Mouse (Mus musculus): ENCODE measurements around the gene Hjurp. TPM values are rescaled to one million over a fixed set of nuclear protein-coding genes. Genes with fewer than 3 reads are reported as not detected.

Gene Hjurp
- polyA plus RNA-seq, 1 experiment = 217 TPM

DNA sequence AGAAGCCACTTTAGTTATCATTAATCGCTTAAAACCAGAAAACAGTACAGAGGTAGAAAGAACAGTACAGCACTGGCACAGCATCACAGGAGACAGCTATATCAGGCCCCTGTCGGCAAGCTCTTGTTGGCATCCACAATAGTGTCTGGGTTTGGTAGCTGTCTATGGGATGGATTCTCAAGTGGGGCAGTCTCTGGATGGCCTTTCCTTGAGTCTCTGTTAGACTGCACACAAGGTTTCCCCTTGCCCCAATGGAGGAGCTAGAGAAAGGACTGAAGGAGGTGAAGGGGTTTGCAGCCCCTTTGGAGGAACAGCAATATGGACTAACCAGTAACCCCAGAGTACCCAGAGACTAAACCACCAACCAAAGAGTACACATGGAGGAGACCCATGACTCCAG, 14.6 kb upstream of the Hjurp start:
- Histone ChIP-seq H3K27ac (ENCODE audit: insufficient read depth, low read length) (no peak overlapping the region), H3K4me3 (ENCODE audit: low read depth, low read length) (no peak overlapping the region), H3K9ac (ENCODE audit: low read depth, poor library complexity, severe bottlenecking) (no peak overlapping the region), H3K36me3 (ENCODE audit: control insufficient read depth, insufficient read depth, low read length, poor library complexity, severe bottlenecking) (no peaks in the 10 kb centered on the region), H3K4me1 (ENCODE audit: control insufficient read depth, insufficient read depth, low read length) (no peaks in the 10 kb centered on the region), H3K27me3 (ENCODE audit: control insufficient read depth, insufficient read depth, low read length, poor library complexity, severe bottlenecking) (no peaks in the 10 kb centered on the region), H3K9me3 (replicated peaks; ENCODE audit: control insufficient read depth, insufficient read depth, low read length, poor library complexity, severe bottlenecking) (no peaks in the 10 kb centered on the region)
- no peak for TF ChIP-seq POLR2A (IDR thresholded peaks at IDR 0.05; ENCODE audit: insufficient read depth, low read length)
- no peak for TF ChIP-seq EP300 (IDR thresholded peaks at IDR 0.05; ENCODE audit: insufficient read depth, low read depth, low read length)
- no peak for TF ChIP-seq CTCF (IDR thresholded peaks at IDR 0.05; ENCODE audit: low read depth, low read length)

DNA sequence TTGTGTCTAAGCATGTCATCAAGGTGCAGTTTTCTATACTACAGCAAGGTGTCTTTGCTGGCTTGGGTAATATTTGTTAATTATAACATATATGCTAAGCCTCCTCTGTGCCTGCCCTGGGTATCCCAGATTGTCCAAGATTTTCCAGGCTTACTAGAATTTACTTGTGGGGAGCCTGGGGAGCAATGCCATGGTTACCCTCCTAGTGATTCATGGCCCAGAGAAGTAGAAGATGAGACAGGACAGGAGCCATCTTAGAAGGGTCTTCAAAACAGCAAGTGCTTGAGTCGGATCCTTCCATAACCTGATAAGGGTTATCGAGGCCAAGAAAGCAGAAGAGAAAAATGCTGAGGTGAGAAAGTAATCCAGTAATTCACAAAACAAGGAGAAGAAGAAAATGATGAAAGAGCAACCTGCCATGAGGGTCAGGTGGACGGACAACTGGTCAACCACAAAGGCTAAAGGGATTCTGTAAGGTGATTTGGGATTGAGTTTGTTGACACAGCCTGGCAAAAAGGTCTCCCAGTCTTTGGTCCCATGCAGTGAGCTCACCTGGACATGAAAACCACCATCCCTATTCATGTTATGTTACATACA, 14.1 kb upstream of the Hjurp start:
- H3K9me3 ChIP-seq (replicated peaks; ENCODE audit: control insufficient read depth, insufficient read depth, low read length, poor library complexity, severe bottlenecking) = no peaks in the 10 kb centered on the region

DNA sequence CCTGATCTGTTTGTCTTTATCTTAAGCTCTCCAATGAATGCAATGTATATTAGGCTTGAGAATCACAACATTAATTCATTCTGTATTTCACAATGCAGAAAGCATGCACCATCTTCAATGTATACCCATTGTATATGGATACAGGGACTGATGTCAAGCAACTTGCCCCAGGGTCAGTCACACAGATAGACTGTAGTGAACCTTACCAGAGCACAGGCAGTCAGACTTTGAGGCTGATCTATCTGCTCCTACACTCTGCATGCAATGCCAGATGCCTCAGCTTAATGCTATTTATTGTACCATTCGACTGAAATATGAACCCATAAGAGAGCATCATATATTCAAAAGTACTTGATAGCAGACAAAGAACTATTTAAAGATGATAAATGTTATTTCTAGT, 13.1 kb upstream of the Hjurp start:
- H3K9me3 ChIP-seq (replicated peaks; ENCODE audit: control insufficient read depth, insufficient read depth, low read length, poor library complexity, severe bottlenecking) = no peaks in the 10 kb centered on the region
- H3K36me3 ChIP-seq (ENCODE audit: control insufficient read depth, insufficient read depth, low read length, poor library complexity, severe bottlenecking) = no peaks in the 10 kb centered on the region
- H3K27me3 ChIP-seq (ENCODE audit: control insufficient read depth, insufficient read depth, low read length, poor library complexity, severe bottlenecking) = no peaks in the 10 kb centered on the region
- H3K4me3 ChIP-seq (ENCODE audit: low read depth, low read length) = no peak overlapping the region
- no peak overlapping the region for H3K27ac ChIP-seq (ENCODE audit: insufficient read depth, low read length)
- no peaks in the 10 kb centered on the region for H3K4me1 ChIP-seq (ENCODE audit: control insufficient read depth, insufficient read depth, low read length)
- TF ChIP-seq POLR2A (IDR thresholded peaks at IDR 0.05; ENCODE audit: insufficient read depth, low read length) = no peak
- no peak for TF ChIP-seq CTCF (IDR thresholded peaks at IDR 0.05; ENCODE audit: low read depth, low read length)
- H3K9ac ChIP-seq (ENCODE audit: low read depth, poor library complexity, severe bottlenecking) = no peak overlapping the region

More for the DNA sequence above, 14.1 kb upstream of the Hjurp start:
- Histone ChIP-seq H3K4me1 (ENCODE audit: control insufficient read depth, insufficient read depth, low read length) (no peaks in the 10 kb centered on the region), H3K27me3 (ENCODE audit: control insufficient read depth, insufficient read depth, low read length, poor library complexity, severe bottlenecking) (no peaks in the 10 kb centered on the region), H3K9ac (ENCODE audit: low read depth, poor library complexity, severe bottlenecking) (no peak overlapping the region), H3K36me3 (ENCODE audit: control insufficient read depth, insufficient read depth, low read length, poor library complexity, severe bottlenecking) (no peaks in the 10 kb centered on the region), H3K27ac (ENCODE audit: insufficient read depth, low read length) (no peak overlapping the region), H3K4me3 (ENCODE audit: low read depth, low read length) (no peak overlapping the region)
- no peak for TF ChIP-seq POLR2A (IDR thresholded peaks at IDR 0.05; ENCODE audit: insufficient read depth, low read length)

DNA sequence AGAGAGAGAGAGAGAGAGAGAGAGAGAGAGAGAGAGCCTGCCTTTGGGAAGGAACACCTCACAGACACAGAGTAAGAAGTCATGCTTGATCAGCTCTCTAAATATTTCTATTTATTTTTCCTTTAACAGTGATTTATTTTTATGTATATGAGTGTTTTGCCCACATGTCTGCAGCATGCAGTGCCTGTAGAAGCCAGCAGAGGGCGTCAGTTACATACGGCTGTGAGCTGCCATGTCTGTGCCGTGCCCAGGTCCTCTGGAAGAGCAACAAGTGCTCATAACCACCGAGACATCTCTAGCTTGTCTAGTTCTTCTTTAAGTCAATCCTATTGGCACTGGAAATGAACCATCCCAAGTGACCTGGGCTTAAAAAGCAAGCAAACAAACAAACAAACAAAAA, 12.5 kb upstream of the Hjurp start:
- Histone ChIP-seq H3K4me1 (ENCODE audit: control insufficient read depth, insufficient read depth, low read length) (no peaks in the 10 kb centered on the region), H3K27ac (ENCODE audit: insufficient read depth, low read length) (no peak overlapping the region), H3K4me3 (ENCODE audit: low read depth, low read length) (no peak overlapping the region), H3K36me3 (ENCODE audit: control insufficient read depth, insufficient read depth, low read length, poor library complexity, severe bottlenecking) (no peaks in the 10 kb centered on the region), H3K9me3 (replicated peaks; ENCODE audit: control insufficient read depth, insufficient read depth, low read length, poor library complexity, severe bottlenecking) (no peaks in the 10 kb centered on the region), H3K27me3 (ENCODE audit: control insufficient read depth, insufficient read depth, low read length, poor library complexity, severe bottlenecking) (no peaks in the 10 kb centered on the region), H3K9ac (ENCODE audit: low read depth, poor library complexity, severe bottlenecking) (no peak overlapping the region)
- TF ChIP-seq POLR2A (IDR thresholded peaks at IDR 0.05; ENCODE audit: insufficient read depth, low read length) (no peak), CTCF (IDR thresholded peaks at IDR 0.05; ENCODE audit: low read depth, low read length) (no peak), EP300 (IDR thresholded peaks at IDR 0.05; ENCODE audit: insufficient read depth, low read depth, low read length) (no peak)

DNA sequence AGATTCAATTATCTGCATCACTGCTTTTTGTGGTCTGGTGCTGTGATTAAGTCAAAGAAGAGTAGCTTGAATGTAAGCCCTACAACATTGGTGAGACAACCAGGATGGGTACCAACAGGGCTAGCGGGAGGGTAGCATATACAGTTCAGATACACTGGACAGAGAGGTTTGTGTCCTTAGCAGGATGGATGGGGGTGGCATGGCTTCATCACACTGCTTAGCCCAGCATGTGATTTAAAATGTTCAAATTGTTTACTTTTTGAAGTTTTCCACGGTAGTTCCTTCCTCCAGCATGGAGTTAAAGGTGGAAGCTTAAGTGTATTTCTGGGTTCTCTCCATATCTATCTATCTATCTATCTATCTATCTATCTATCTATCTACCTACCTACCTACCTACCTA, 11.7 kb upstream of the Hjurp start:
- Histone ChIP-seq H3K27ac (ENCODE audit: insufficient read depth, low read length) (no peak overlapping the region), H3K27me3 (ENCODE audit: control insufficient read depth, insufficient read depth, low read length, poor library complexity, severe bottlenecking) (no peaks in the 10 kb centered on the region), H3K9me3 (replicated peaks; ENCODE audit: control insufficient read depth, insufficient read depth, low read length, poor library complexity, severe bottlenecking) (no peaks in the 10 kb centered on the region), H3K4me1 (ENCODE audit: control insufficient read depth, insufficient read depth, low read length) (no peaks in the 10 kb centered on the region), H3K36me3 (ENCODE audit: control insufficient read depth, insufficient read depth, low read length, poor library complexity, severe bottlenecking) (no peaks in the 10 kb centered on the region), H3K9ac (ENCODE audit: low read depth, poor library complexity, severe bottlenecking) (no peak overlapping the region), H3K4me3 (ENCODE audit: low read depth, low read length) (no peak overlapping the region)
- no peak for TF ChIP-seq CTCF (IDR thresholded peaks at IDR 0.05; ENCODE audit: low read depth, low read length)
- TF ChIP-seq POLR2A (IDR thresholded peaks at IDR 0.05; ENCODE audit: insufficient read depth, low read length) = no peak
- no peak for TF ChIP-seq EP300 (IDR thresholded peaks at IDR 0.05; ENCODE audit: insufficient read depth, low read depth, low read length)

DNA sequence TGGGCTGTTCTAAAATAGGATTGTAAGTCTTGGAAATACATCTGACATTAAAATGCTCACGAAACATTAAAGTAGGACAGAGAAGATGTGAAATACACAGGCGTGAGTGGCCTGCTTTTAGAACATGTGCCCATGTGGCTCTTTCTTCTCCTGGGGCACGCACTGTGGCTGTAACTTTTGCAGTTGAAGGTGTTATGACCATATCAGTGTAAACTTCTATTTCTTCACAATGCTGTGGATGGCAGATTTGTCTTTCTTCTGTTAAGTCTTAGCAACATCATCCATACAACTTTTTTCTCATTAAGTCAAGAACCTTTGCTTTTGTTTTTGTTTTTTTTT, 11.3 kb upstream of the Hjurp start:
- no peaks in the 10 kb centered on the region for H3K9me3 ChIP-seq (replicated peaks; ENCODE audit: control insufficient read depth, insufficient read depth, low read length, poor library complexity, severe bottlenecking)
- no peak overlapping the region for H3K4me3 ChIP-seq (ENCODE audit: low read depth, low read length)
- H3K36me3 ChIP-seq (ENCODE audit: control insufficient read depth, insufficient read depth, low read length, poor library complexity, severe bottlenecking) = no peaks in the 10 kb centered on the region
- no peak for TF ChIP-seq EP300 (IDR thresholded peaks at IDR 0.05; ENCODE audit: insufficient read depth, low read depth, low read length)
- TF ChIP-seq POLR2A (IDR thresholded peaks at IDR 0.05; ENCODE audit: insufficient read depth, low read length) = no peak
- no peak for TF ChIP-seq CTCF (IDR thresholded peaks at IDR 0.05; ENCODE audit: low read depth, low read length)
- H3K27ac ChIP-seq (ENCODE audit: insufficient read depth, low read length) = no peak overlapping the region
- H3K4me1 ChIP-seq (ENCODE audit: control insufficient read depth, insufficient read depth, low read length) = no peaks in the 10 kb centered on the region
- no peaks in the 10 kb centered on the region for H3K27me3 ChIP-seq (ENCODE audit: control insufficient read depth, insufficient read depth, low read length, poor library complexity, severe bottlenecking)
- no peak overlapping the region for H3K9ac ChIP-seq (ENCODE audit: low read depth, poor library complexity, severe bottlenecking)

Measured in ES-Bruce4 (cell line).